Mouse (Mus musculus): ENCODE results near the gene Btbd35f21. TPM values are rescaled to one million over a fixed set of nuclear protein-coding genes. Genes with fewer than 3 reads are reported as not detected.
"Not testable (repeated sequence)": the region's sequence is repeated elsewhere in the genome, so short reads cannot be mapped to it uniquely, and the experiment has no call there.

Btbd35f21 gene
- total RNA-seq (2014; fragmentation: Nextera tagmentation): not detected in 2 replicates
- total RNA-seq (2017): not detected in 2 replicates

GRCm38 (mm10) chrX:32725809-32726208 lies at the start of gene Btbd35f21:
Btbd35f21 (plus strand) TSS chrX:32726109.
- not testable (repeated sequence) for ATAC-seq (replicated peaks; ENCODE audit: low FRiP score, low TSS enrichment, poor library complexity, severe bottlenecking)

Other genes starting within 250 kb of the Btbd35f21 start
- gene Btbd35f1, start 166.1 kb upstream of the Btbd35f21 start, total RNA-seq (2014; fragmentation: Nextera tagmentation): not detected in 2 replicates
- not detected in 2 replicates for gene Btbd35f1, start 166.1 kb upstream of the Btbd35f21 start, total RNA-seq (2017)
- not detected in 2 replicates for gene Gm5926, start 75.4 kb upstream of the Btbd35f21 start, total RNA-seq (2014; fragmentation: Nextera tagmentation)
- not detected in 2 replicates for gene Gm5926, start 75.4 kb upstream of the Btbd35f21 start, total RNA-seq (2017)
- not detected in 2 replicates for gene Btbd35f30, start 168.5 kb downstream of the Btbd35f21 start, total RNA-seq (2014; fragmentation: Nextera tagmentation)
- gene Btbd35f30, start 168.5 kb downstream of the Btbd35f21 start, total RNA-seq (2017): not detected in 2 replicates
- not detected in 2 replicates for gene Gm21789, start 215.7 kb downstream of the Btbd35f21 start, total RNA-seq (2014; fragmentation: Nextera tagmentation)
- not detected in 2 replicates for gene Gm21789, start 215.7 kb downstream of the Btbd35f21 start, total RNA-seq (2017)
- gene Btbd35f5, start 247.8 kb downstream of the Btbd35f21 start, total RNA-seq (2014; fragmentation: Nextera tagmentation): not detected in 2 replicates
- not detected in 2 replicates for gene Btbd35f5, start 247.8 kb downstream of the Btbd35f21 start, total RNA-seq (2017)